Comparison of ENCODE assay signal across 8 mouse cellular contexts in genomic region chr8:90954802-90955760, GRCm38 (mm10).
A peak's percentile ranks its signal among the peaks of the same experiment; 100 is the strongest.
DNase-seq lines count a peak whose midpoint lies in the region; ATAC-seq and TF ChIP-seq lines count a peak whose summit lies in the region.

No protein-coding gene starts in this region.

- ATAC-seq in forebrain, embryonic 14.5 days = peak; percentile 95
- peak; percentile 91 for ATAC-seq in neutrophil, adult 5-6 weeks (ENCODE audit: extremely low read depth, insufficient number of reproducible peaks, low FRiP score, poor library complexity, severe bottlenecking)

- H3K4me3 ChIP-seq in ES-E14 (ENCODE audit: insufficient read depth in 1 of 2, low read depth in 1 of 2, low read length in 2 of 2, poor library complexity in 1 of 2, severe bottlenecking in 1 of 2) = peak overlapping the region; percentile 68 to 71
- peak overlapping the region; percentile 54 for H3K4me3 ChIP-seq in forebrain, embryonic 14.5 days (ENCODE audit: low read depth, low read length)

- peak overlapping the region; percentile 78; the same call in 1 of the 2 replicates for H3K27ac ChIP-seq in ES-E14 (ENCODE audit: insufficient read depth, low read depth, low read length, poor library complexity, severe bottlenecking)
- peak overlapping the region; percentile 98 for H3K27ac ChIP-seq in forebrain, embryonic 14.5 days (ENCODE audit: low read depth, low read length)

- intact Hi-C loops in heart, postnatal 14 days (cut with DNase I) = loop anchor here (1.0 to 2.0 kb wide), 2 partner anchors 46 to 127 kb away; partner anchors contain the start of gene Chd9

- H3K9me3 ChIP-seq in ES-E14 (ENCODE audit: control insufficient read depth, insufficient read depth, low read depth, low read length) = no peaks in the 10 kb centered on the region
- H3K9me3 ChIP-seq in forebrain, embryonic 14.5 days (replicated peaks; ENCODE audit: control insufficient read depth, low read length) = no peaks in the 10 kb centered on the region

- under 1% methylated on average over 21 of the region's 21 CpGs for WGBS in forebrain, embryonic 14.5 days

- in situ Hi-C loops in ES-E14 (cut with MboI; ENCODE audit: low sequenced_read_pairs in 2 of 2, unreplicated experiment in 2 of 2) = no loop called here

- peaks cover 2% of the 10 kb centered on the region for H3K36me3 ChIP-seq in ES-E14 (ENCODE audit: control insufficient read depth, insufficient read depth, low read length, poor library complexity, severe bottlenecking)
- peaks cover 4% of the 10 kb centered on the region; the same call in 1 of the 2 replicates for H3K36me3 ChIP-seq in forebrain, embryonic 14.5 days (ENCODE audit: control insufficient read depth, insufficient read depth, low read length)

- DNase-seq in ES-E14 (ENCODE audit: low read depth, low spot score) = peak; percentile 69
- DNase-seq in cerebellum, adult 11 months = peak; percentile 68
- DNase-seq in forebrain, embryonic 14.5 days (ENCODE audit: low spot score) = peak; percentile 97
- peak; percentile 65 to 69 for DNase-seq in heart, postnatal 14 days
- DNase-seq in layer of hippocampus, adult 11-12 months (ENCODE audit: low spot score) = peak; percentile 75
- peak; percentile 67 for DNase-seq in lung, adult 18-20 months
- DNase-seq in thymus, adult 18-20 months = peak; percentile 38 to 56

- H3K4me1 ChIP-seq in ES-E14 (ENCODE audit: control insufficient read depth in 2 of 2, insufficient read depth in 2 of 2, low read length in 2 of 2, poor library complexity in 1 of 2) = peaks cover 2 to 5% of the 10 kb centered on the region in 2 experiments; a peak in 1 of 4 replicates
- peaks cover 20% of the 10 kb centered on the region for H3K4me1 ChIP-seq in forebrain, embryonic 14.5 days (ENCODE audit: control insufficient read depth, insufficient read depth, low read length)

- peak overlapping the region; percentile 80 for H3K9ac ChIP-seq in ES-E14 (ENCODE audit: insufficient read depth, low read depth, low read length, poor library complexity, severe bottlenecking)
- H3K9ac ChIP-seq in forebrain, embryonic 14.5 days (ENCODE audit: low read length) = peak overlapping the region; percentile 85

- peak overlapping the region; percentile 94 for H3K4me2 ChIP-seq in forebrain, embryonic 14.5 days (ENCODE audit: low read length)

- H3K27me3 ChIP-seq in forebrain, embryonic 14.5 days (replicated peaks; ENCODE audit: control insufficient read depth, insufficient read depth, low read length) = no peaks in the 10 kb centered on the region

TF ChIP-seq in ES-E14, 5 proteins besides CTCF, POLR2A, EP300 and RAD21:
- no peak for TF ChIP-seq CHD2 (IDR thresholded peaks at IDR 0.05; ENCODE audit: low read depth, low read length)
- no peak for TF ChIP-seq MAFK (IDR thresholded peaks at IDR 0.05; ENCODE audit: insufficient read depth, low read depth, low read length)
- TF ChIP-seq ZC3H11A (IDR thresholded peaks at IDR 0.05; ENCODE audit: borderline replicate concordance, low read depth, low read length) = no peak
- TF ChIP-seq HCFC1 (IDR thresholded peaks at IDR 0.05; ENCODE audit: borderline replicate concordance, insufficient read depth, low read length) = no peak
- no peak for TF ChIP-seq ZNF384 (IDR thresholded peaks at IDR 0.05; ENCODE audit: low read depth, low read length)

Comparison
In these comparisons a context has a peak if more than half of its experiments do, and no peak if none do; other contexts are left out.
1. Peak in every context shown above with its lines: DNase-seq, ATAC-seq, H3K4me3 ChIP-seq and H3K27ac ChIP-seq.
2. DNase-seq: peak in every context shown above with its lines; median percentile 97 in forebrain, embryonic 14.5 days; 75 in layer of hippocampus, adult 11-12 months; 69 in ES-E14; 68 in cerebellum, adult 11 months; 67 in heart, postnatal 14 days; 67 in lung, adult 18-20 months; 47 in thymus, adult 18-20 months.